Mouse (Mus musculus): ENCODE results near the gene Pik3cg. TPM values are rescaled to one million over a fixed set of nuclear protein-coding genes. Genes with fewer than 3 reads are reported as not detected.

Pik3cg gene
- 10 to 100 TPM; 24.0 to 36.8 TPM for polyA plus RNA-seq (2017; shearing (Covaris generic))

DNA sequence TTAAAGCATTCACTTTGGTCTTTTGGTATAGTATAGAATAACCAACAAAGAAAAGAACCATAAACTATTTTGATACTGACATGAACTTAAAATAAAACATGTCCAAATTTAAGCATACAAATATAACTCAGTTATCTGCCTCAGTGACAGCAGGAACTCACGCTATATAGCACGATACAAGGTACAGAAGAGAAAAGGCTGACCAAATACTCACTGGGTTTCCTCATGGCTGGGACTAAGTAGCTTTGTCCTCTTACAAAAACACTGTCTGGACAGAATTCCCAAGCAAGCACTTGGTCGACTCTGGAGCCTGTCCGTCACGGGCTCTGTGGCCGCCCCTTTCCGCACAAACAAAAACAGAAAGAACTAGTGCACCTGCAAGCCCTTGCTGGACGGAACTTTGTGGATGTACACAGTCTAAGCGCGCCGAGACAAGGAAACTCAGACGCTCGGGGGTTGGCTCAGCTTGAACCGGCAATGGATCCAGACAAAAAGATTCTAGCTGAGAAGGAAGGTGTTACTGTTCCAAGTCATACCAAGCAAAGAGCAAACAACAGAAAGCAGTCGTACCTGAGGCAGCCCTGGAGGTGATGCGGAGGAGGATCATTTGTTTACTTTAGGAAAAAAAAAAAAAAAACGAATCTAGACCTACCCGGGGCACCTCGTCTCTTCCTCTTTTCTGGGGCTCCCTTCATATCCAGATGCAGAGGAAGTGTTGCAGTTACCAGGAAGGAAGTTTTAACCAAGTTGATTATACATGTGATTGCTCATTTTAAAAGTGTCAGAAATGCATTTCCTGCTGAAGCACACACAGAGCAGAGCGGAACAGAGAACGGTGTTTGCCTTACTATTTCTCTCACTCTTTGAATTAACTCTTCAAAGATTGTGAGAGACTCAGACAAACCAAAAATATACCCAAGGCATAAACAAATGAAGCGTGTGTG is at the start of gene Pik3cg:
TSS of gene Pik3cg (minus strand) at position 712 of the 944 bp plus-strand sequence.

Other genes with a start within 250 kb of the Pik3cg start
- gene Prkar2b, start 147.4 kb downstream of the Pik3cg start, polyA plus RNA-seq (2017; shearing (Covaris generic)), result 1 to 10 TPM in 1 of 2 experiments, under 1 TPM in 1; 0.50 to 2.5 TPM
- gene Ccdc71l, start 170.0 kb upstream of the Pik3cg start, polyA plus RNA-seq (2017; shearing (Covaris generic)), result 10 to 100 TPM; 10.3 to 22.7 TPM